Mouse (Mus musculus) spleen, postnatal 36 days (tissue): ENCODE measurements around the gene Sec61a2.

Source experiments
- DNase-seq, 2 experiments: peaks; one replicate each; pipeline ENCODE4 v3.0.0; 2022; ENCODE audit warnings: low spot score in 2 of 2, mixed read lengths in 1 of 2

Gene Sec61a2

GRCm38 (mm10) chr2:5888865-5889264, 6.4 kb downstream of the Sec61a2 start:
- DNase-seq, result no peak

GRCm38 (mm10) chr2:5877446-5877845, 17.8 kb downstream of the Sec61a2 start:
- DNase-seq, result no peak

GRCm38 (mm10) chr2:5869746-5870145, 25.5 kb downstream of the Sec61a2 start:
- no peak for DNase-seq

DNA sequence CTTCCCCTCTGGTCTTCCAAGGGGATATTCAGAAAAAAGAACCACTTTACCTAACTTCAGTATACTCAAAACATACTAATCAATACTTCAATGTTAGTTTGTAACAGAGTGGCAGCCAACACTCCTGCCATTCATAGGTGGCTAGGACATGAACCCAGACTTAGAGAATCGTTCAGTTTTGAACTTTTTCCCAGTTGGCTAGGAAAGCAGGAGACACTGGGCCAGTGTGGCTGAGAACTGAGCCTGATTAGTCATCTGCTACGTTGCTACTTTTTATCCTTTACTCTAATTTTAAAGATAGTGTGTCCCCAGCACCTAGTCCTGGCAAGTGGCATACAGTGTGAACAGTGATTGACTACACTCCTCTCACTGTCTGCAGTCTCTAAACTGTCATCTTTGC, 27.6 kb downstream of the Sec61a2 start:
- no peak for DNase-seq

GRCm38 (mm10) chr2:5862834-5863233, 32.4 kb downstream of the Sec61a2 start, which contains the start of gene Gm13199:
TSS of gene Gm13199 (minus strand) at chr2:5862934.
- DNase-seq, result no peak

DNA sequence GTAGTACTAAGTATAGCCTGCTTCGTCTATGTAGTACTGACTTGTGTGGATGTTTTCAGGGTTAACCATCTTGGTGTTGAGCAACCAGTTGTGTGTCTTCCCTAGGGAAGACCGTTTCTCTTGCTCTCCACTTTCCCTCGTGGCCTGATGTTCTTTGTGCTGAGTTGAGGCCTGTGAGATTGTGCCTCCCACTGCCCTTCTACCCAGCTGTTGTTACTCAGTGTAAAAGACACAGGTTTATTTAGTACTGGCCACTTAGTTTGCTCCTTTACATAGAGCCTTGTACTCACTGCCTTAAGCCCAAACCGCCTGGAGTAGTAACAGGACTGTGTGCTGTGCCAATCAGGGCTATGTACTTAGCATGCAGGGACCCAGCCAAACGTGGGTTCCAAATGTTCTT, 43.4 kb downstream of the Sec61a2 start:
- DNase-seq, result no peak

DNA sequence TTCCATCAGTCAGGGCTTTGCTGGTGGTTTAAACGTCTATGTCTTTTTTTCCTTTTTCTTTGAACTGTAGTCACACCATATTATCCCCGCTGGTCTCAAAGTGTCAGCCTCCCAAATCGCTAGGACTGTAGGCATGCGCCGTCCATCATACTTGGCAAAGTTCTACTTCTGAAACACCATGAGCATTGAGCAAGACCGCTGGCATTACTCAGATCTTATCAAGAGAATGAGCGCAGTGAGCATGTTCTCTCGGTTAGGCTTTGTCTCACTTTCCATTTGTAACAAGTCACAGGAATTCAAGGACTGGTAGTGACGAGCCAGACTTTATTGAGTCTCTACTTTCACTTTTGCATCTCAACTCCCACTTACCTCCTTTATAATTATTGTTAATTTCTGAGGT, 44.1 kb downstream of the Sec61a2 start:
- DNase-seq, result no peak

DNA sequence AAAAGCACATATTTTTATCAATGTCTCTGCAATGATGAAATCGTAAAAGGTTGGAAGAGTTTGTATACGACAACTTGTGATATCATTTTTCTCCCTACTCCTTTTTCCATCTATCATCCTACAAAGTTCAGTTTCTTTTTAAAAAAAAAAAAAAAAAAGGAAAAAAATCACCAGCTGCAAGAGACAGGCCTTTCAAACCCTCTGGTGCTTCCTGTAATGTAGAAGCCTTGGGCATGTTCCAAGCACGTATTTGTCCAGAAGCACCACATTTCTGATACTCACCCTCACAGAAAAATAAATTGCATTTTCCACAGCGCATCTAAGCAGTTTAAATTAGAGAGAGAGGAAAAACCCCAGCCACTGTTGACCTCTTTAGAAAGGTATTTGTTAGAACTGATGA, 49.4 kb downstream of the Sec61a2 start:
- no peak for DNase-seq

DNA sequence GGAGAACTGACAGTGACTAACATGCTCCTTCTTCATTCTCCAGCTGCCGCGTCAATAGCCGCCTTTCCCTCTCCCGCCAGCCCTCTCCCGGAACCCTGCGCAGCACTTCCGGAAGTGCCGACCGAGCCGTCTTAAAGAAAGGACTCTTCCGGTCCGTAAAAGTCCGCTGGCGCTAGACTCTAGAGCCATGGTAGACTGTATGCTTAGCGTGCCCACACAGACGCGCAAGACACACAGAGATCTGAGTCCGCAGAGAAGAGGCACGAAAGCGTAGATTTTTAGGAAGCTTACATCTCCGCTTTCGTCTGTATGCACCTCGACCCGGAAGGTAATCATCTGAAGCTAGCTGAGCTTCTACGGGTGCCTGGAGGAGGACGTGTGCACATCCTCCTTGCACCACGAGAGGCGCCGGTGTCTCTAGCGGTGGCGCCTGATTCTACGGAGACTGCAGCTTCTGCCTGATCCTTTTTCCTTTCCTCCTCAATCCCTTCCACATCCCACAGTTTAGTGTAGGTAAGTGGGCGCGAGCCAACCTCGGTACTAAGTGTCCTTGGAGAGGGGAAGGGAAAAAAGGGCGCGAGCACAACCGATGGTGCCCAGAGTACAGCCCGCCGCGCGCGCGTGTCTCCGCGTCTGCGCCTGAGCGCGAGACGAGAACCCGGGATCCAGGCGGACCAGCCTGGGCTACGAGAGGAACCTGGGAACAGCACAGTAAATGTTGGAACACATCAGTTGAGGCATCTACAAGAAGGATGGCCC, 50.2 kb downstream of the Sec61a2 start, which contains the start of the genes Nudt5 and Cdc123:
Nudt5 (plus strand) TSS at position 147 of the 759 bp plus-strand sequence.
Cdc123 (minus strand) TSS at position 292 of the 759 bp plus-strand sequence.
- DNase-seq, result peak; percentile 83 to 86

DNA sequence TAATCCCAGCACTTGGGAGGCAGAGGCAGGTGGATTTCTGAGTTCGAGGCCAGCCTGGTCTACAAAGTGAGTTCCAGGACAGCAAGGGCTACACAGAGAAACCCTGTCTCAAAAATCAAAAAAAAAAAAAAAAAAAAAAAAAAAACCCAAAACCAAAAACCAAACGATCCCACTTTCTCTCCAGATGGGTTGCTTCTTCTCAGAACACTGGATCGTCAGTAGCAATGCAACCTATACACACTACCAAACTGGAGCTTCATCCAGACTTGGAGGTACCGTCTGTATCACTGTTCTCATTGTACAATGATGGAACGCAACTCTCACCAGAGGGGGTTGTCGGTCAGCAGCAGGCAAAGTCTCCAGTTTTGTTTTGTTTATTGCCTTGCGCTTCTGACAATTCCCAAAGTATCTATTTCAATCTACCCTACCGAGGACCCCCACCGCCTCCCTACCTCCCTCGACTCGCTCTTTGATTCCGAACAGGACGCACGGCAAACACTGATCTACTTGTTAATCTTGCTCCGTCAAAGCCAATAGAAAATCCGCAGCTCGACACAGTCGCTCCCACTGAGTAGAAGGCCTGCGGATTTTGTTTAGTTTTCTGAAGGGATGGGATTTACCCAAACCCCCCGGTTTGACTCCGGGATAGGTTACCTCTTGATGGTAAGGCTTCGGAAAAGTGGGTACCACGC, 50.9 kb downstream of the Sec61a2 start:
- peak in 1 of 2 experiments; percentile 5 for DNase-seq

GRCm38 (mm10) chr2:5840815-5841214, 54.4 kb downstream of the Sec61a2 start:
- DNase-seq, result no peak

GRCm38 (mm10) chr2:5825265-5825913, 69.8 kb downstream of the Sec61a2 start:
- DNase-seq, result no peak

- peak in 1 of 2 experiments; percentile 22 for DNase-seq
Measured at GRCm38 (mm10) chr2:5824685-5825084, 70.5 kb downstream of the Sec61a2 start.

GRCm38 (mm10) chr2:5824213-5824612, 71.0 kb downstream of the Sec61a2 start:
- DNase-seq, result no peak

DNA sequence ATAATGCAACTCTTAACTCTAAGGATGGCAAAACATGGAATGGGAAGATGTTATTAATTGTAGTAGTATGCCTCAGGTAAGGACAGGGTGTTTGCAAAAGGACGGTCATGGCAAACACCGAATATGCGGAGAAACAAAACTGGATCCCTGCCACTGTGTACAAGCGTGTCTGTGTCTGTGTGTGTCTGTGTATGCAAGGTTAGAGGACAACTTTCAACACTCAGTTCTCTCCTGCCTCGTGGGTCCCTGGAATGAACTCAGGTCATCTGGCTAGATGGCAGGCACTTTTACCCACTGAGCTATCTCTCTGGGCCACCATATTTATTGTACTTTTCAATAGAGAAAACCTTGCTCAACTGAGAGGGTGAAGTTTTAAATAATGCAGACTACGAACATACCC, 72.8 kb downstream of the Sec61a2 start:
- no peak for DNase-seq

DNA sequence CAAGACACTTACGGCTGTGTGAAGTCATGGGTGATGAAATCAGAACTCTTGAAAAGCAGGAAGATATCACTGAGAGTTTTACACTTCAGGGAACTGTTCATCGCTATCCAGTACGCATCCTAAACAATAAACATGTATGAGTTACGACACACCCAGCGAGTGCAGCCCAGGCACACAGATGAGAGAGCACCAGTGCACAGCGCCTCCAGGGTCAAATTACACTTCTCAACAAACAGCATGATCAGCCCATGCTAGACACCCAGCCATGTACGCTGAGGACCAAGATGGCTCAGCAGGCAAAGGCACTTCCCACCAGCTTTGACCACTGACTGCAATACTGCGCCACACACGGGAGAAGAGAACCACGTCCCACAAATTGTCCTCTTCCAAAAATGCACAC, 74.0 kb downstream of the Sec61a2 start:
- DNase-seq, result no peak
